Mouse (Mus musculus): Measurements from ENCODE around the gene Dach1. TPM values are rescaled to one million over a fixed set of nuclear protein-coding genes. Genes with fewer than 3 reads are reported as not detected.

The Dach1 gene
- total and polyA plus RNA-seq, 3 experiments, result not detected

DNA sequence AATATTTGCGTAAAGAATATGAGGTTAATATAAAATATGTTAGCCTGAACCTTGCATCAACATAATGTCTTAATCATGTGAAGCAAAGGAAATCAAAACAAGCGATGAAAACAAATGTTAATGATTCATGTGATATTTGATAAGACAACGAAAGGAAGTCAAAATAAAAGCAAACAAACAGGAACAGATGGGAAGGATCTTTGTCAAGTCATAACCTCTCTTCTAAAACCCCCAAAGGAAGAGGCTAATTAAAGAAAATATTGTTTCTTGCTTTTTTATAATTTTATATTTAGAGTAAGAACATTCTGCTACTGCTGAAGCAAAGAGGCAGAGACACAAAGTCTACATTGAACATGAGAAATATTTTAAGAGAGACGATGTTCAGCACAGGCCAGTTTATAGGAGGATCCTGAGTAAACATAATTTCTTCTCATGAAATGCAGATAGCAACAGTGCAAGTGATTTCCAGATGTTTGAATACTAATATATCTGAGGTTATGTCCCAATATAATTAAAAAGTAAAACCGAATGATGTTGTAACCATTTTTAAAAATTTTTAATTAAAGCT is 374.1 kb downstream of the Dach1 start:
- TF ChIP-seq BHLHE40 (IDR thresholded peaks at IDR 0.05; ENCODE audit: low read depth, low read length) (no peak), MAFK (IDR thresholded peaks at IDR 0.05; ENCODE audit: insufficient replicate concordance, low read length) (no peak), PAX5 (IDR thresholded peaks at IDR 0.05; ENCODE audit: low read length) (no peak), MYC (IDR thresholded peaks at IDR 0.05; ENCODE audit: low read depth, low read length) (no peak), SIN3A (IDR thresholded peaks at IDR 0.05; ENCODE audit: low read length) (no peak), JUND (conservative IDR thresholded peaks at IDR 0.05; ENCODE audit: low read depth, low read length) (no peak), SMC3 (IDR thresholded peaks at IDR 0.05; ENCODE audit: low read depth, low read length) (no peak), GABPA (IDR thresholded peaks at IDR 0.05; ENCODE audit: insufficient replicate concordance, low read depth, low read length) (no peak), MAX (IDR thresholded peaks at IDR 0.05; ENCODE audit: low read length) (no peak), CTCF (conservative IDR thresholded peaks at IDR 0.05 in 1 of 2, IDR thresholded peaks at IDR 0.05 in 1 of 2; ENCODE audit: low read depth in 2 of 2, low read length in 2 of 2) (no peak), E2F4 (IDR thresholded peaks at IDR 0.05; ENCODE audit: insufficient replicate concordance, low read depth, low read length) (no peak), CHD1 (IDR thresholded peaks at IDR 0.05; ENCODE audit: low read depth, low read length) (no peak), EP300 (IDR thresholded peaks at IDR 0.05; ENCODE audit: low read length) (no peak), IRF4 (IDR thresholded peaks at IDR 0.05; ENCODE audit: low read depth, low read length) (no peak), USF2 (conservative IDR thresholded peaks at IDR 0.05; ENCODE audit: low read depth, low read length) (no peak), NRF1 (IDR thresholded peaks at IDR 0.05; ENCODE audit: low read depth, low read length) (no peak), ZC3H11A (IDR thresholded peaks at IDR 0.05; ENCODE audit: low read depth, low read length) (no peak), ZMIZ1 (IDR thresholded peaks at IDR 0.05; ENCODE audit: low read depth, low read length) (no peak), CHD2 (IDR thresholded peaks at IDR 0.05; ENCODE audit: low read length) (no peak), MAZ (IDR thresholded peaks at IDR 0.05; ENCODE audit: low read depth, low read length) (no peak)
- H3K9ac ChIP-seq (ENCODE audit: insufficient read depth, low read depth), result no peak overlapping the region
- no peaks in the 10 kb centered on the region for H3K27me3 ChIP-seq (replicated peaks)
- H3K4me1 ChIP-seq (ENCODE audit: control insufficient read depth in 1 of 2, insufficient read depth in 2 of 2), result no peaks in the 10 kb centered on the region
- no peak overlapping the region for H3K4me2 ChIP-seq (ENCODE audit: insufficient read depth, low read depth, poor library complexity, severe bottlenecking)
- peaks cover 23% of the 10 kb centered on the region for H3K9me3 ChIP-seq (replicated peaks; ENCODE audit: low read length)
- H3K27ac ChIP-seq (ENCODE audit: insufficient read depth, low read depth), result no peak overlapping the region
- H3K79me2 ChIP-seq (replicated peaks; ENCODE audit: control insufficient read depth, extremely low read depth, insufficient read depth, poor library complexity, severe bottlenecking), result no peaks in the 10 kb centered on the region
- H3K36me3 ChIP-seq (replicated peaks in 1 of 2; ENCODE audit: control insufficient read depth in 1 of 2, insufficient read depth in 1 of 2, low read length in 1 of 2), result no peaks in the 10 kb centered on the region
- dilution Hi-C loops (cut with MboI; ENCODE audit: extremely low pct_ligation_motif_present, extremely low pct_unique_long_range_greater_than_20kb, low sequenced_read_pairs) (no loop called here), in situ Hi-C loops (cut with MboI; ENCODE audit: low pct_ligation_motif_present, low pct_unique_long_range_greater_than_20kb, low sequenced_read_pairs) (no loop called here)
- H3K4me3 ChIP-seq (replicated peaks in 1 of 3; ENCODE audit: low read depth in 2 of 3, low read length in 2 of 3, poor library complexity in 1 of 3), result no peak overlapping the region
- DNase-seq (ENCODE audit: extremely low read depth), result no peak

DNA sequence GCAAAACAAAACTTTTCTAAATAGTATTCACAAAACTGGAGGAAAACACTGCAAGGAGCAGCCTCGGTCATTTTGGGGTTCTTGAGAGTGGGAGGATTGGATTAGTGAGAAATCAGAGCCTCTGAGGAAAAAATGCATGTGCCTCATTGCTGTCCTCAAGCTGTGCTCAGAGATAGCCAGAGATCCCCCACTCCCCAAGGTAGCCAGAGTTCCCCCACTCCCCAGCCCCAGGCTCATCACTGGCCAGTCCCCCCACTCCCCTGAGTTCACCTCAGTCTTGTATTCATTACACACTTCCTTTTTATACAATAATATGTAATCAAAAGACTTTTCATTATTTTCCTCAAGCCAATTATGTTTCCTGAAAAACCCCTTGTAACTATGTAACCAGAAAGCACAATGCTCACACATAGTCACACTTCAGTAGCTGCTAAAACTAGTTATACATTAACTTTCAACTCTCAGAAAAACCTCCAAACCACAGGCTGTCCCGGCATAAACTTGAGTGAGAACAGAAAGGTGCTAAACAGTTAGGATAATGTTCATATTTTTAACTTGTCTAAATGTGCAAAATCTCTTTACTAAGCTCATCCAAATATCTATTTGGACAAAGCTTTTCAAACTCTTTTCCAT is 395.3 kb downstream of the Dach1 start:
- H3K27ac ChIP-seq (ENCODE audit: insufficient read depth, low read depth), result no peak overlapping the region
- no peak for DNase-seq (ENCODE audit: extremely low read depth)
- H3K4me1 ChIP-seq (ENCODE audit: control insufficient read depth in 1 of 2, insufficient read depth in 2 of 2), result no peaks in the 10 kb centered on the region
- H3K4me2 ChIP-seq (ENCODE audit: insufficient read depth, low read depth, poor library complexity, severe bottlenecking), result no peak overlapping the region
- TF ChIP-seq KAT2A (IDR thresholded peaks at IDR 0.05; ENCODE audit: insufficient replicate concordance, low read length) (no peak), ZKSCAN1 (IDR thresholded peaks at IDR 0.05; ENCODE audit: borderline replicate concordance, low read depth, low read length) (no peak), CHD2 (IDR thresholded peaks at IDR 0.05; ENCODE audit: low read length) (no peak), ZMIZ1 (IDR thresholded peaks at IDR 0.05; ENCODE audit: low read depth, low read length) (no peak), UBTF (IDR thresholded peaks at IDR 0.05; ENCODE audit: low read depth, low read length) (no peak), RAD21 (IDR thresholded peaks at IDR 0.05; ENCODE audit: low read depth, low read length) (no peak), ELF1 (IDR thresholded peaks at IDR 0.05; ENCODE audit: low read depth, low read length) (no peak), TBP (conservative IDR thresholded peaks at IDR 0.05; ENCODE audit: low read depth, low read length) (no peak), POLR2AphosphoS2 (IDR thresholded peaks at IDR 0.05; ENCODE audit: low read depth, low read length) (no peak), E2F4 (IDR thresholded peaks at IDR 0.05; ENCODE audit: insufficient replicate concordance, low read depth, low read length) (no peak)
- H3K4me3 ChIP-seq (replicated peaks in 1 of 3; ENCODE audit: low read depth in 2 of 3, low read length in 2 of 3, poor library complexity in 1 of 3), result no peak overlapping the region
- dilution Hi-C loops (cut with MboI; ENCODE audit: extremely low pct_ligation_motif_present, extremely low pct_unique_long_range_greater_than_20kb, low sequenced_read_pairs), result no loop called here
- no peaks in the 10 kb centered on the region for H3K79me2 ChIP-seq (replicated peaks; ENCODE audit: control insufficient read depth, extremely low read depth, insufficient read depth, poor library complexity, severe bottlenecking)
- peaks cover 44% of the 10 kb centered on the region for H3K9me3 ChIP-seq (replicated peaks; ENCODE audit: low read length)
- no peak overlapping the region for H3K9ac ChIP-seq (ENCODE audit: insufficient read depth, low read depth)
- in situ Hi-C loops (cut with MboI; ENCODE audit: low pct_ligation_motif_present, low pct_unique_long_range_greater_than_20kb, low sequenced_read_pairs), result no loop called here
- no peaks in the 10 kb centered on the region for H3K27me3 ChIP-seq (replicated peaks)
- H3K36me3 ChIP-seq (replicated peaks in 1 of 2; ENCODE audit: control insufficient read depth in 1 of 2, insufficient read depth in 1 of 2, low read length in 1 of 2), result no peaks in the 10 kb centered on the region
